Mouse (Mus musculus) midbrain, embryonic 11.5 days (tissue): ENCODE results near the gene Cobll1. TPM values are rescaled to one million over a fixed set of nuclear protein-coding genes. Genes with fewer than 3 reads are reported as not detected.

Experiments
- ATAC-seq: fragments of 200-750 bp; cut with Nextera tagmentation; 2 replicates; pipeline ENCODE4 v1.8.0; 2017; ENCODE audit warnings: moderate TSS enrichment, moderate library complexity; ENCODE audit not compliant: low FRiP score
- DNase-seq: peaks from one replicate; pipeline ENCODE4 v3.0.0; 2015; ENCODE audit warnings: low spot score; ENCODE audit errors: missing footprints
- H3K27ac ChIP-seq: fragments of 300-500 bp; sonication (generic); 2 replicates; pipeline ENCODE4 v1.5.1; 2014; ENCODE audit warnings: low read depth, low read length
- H3K27me3 ChIP-seq: fragments of 300-500 bp; sonication (generic); 2 replicates; pipeline ENCODE4 v1.6.1; 2014; ENCODE audit warnings: mild to moderate bottlenecking, low read length, moderate library complexity, mixed read lengths; ENCODE audit not compliant: control insufficient read depth, insufficient read depth
- H3K36me3 ChIP-seq: fragments of 300-500 bp; sonication (generic); 2 replicates; pipeline ENCODE4 v1.6.1; 2014; ENCODE audit warnings: mild to moderate bottlenecking, low read length, moderate library complexity, mixed read lengths; ENCODE audit not compliant: control insufficient read depth, insufficient read depth
- H3K4me1 ChIP-seq: fragments of 300-500 bp; sonication (generic); 2 replicates; pipeline ENCODE4 v1.6.1; 2014; ENCODE audit warnings: low read length; ENCODE audit not compliant: control insufficient read depth, insufficient read depth
- H3K4me2 ChIP-seq: fragments of 300-500 bp; sonication (generic); 2 replicates; pipeline ENCODE4 v1.6.1; 2014; ENCODE audit warnings: mild to moderate bottlenecking, moderate library complexity
- H3K4me3 ChIP-seq: fragments of 300-500 bp; sonication (generic); 2 replicates; pipeline ENCODE4 v1.5.1; 2014; ENCODE audit warnings: low read depth, low read length
- H3K9ac ChIP-seq: fragments of 300-500 bp; sonication (generic); 2 replicates; pipeline ENCODE4 v1.6.1; 2014; ENCODE audit warnings: low read length
- H3K9me3 ChIP-seq: fragments of 300-500 bp; sonication (generic); 2 replicates; pipeline ENCODE4 v1.6.1; 2016; ENCODE audit warnings: low read length; ENCODE audit not compliant: control insufficient read depth
- WGBS: fragments of 180-500 bp; shearing (Covaris S2); extraction: QIAGEN DNeasy Blood & Tissue Kit; methylation state at CpG from one replicate; pipeline ENCODE4 v1.1.7; 2014; 5-methylcytosine and 5-hydroxymethylcytosine counted together
- polyA plus RNA-seq: library from polyadenylated mRNA; unstranded; fragments of >200 nt; fragmentation: Nextera tagmentation; extraction: Ambion mirVana; gene quantifications from 2 replicates; pipeline ENCODE4 v1.2.1, GENCODE M21; 2014

Gene Cobll1
- polyA plus RNA-seq, 1 experiment from 2014 or later: 2.0 TPM

DNA sequence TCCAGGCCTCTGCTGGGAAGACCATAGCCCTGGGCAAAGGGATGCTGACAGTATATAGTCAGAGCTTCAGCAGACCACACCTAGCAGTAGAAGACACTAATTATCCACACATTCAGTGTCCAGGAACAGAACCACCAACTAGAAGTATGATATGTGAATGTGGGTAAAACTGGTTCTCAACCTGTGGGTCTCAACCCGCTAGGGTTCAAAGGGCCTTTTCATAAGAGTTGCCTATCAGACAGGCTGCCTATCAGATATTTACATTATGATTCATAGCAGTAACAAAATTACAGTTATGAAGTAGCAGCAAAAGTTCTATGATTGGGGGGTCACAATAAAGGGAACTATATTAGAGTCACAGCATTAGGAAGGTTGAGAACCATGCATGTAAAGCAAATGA lies 24.6 kb downstream of the Cobll1 start:
- no peaks in the 10 kb centered on the region for H3K4me1 ChIP-seq
- no peak overlapping the region for H3K9ac ChIP-seq
- H3K4me3 ChIP-seq: no peak overlapping the region
- no peaks in the 10 kb centered on the region for H3K27me3 ChIP-seq
- no peak overlapping the region for H3K4me2 ChIP-seq
- ATAC-seq: no peak
- H3K27ac ChIP-seq: no peak overlapping the region
- no peak for DNase-seq
- H3K36me3 ChIP-seq: no peaks in the 10 kb centered on the region
- 95% methylated on average over 1 of the region's 1 CpGs for WGBS
- H3K9me3 ChIP-seq: no peaks in the 10 kb centered on the region

DNA sequence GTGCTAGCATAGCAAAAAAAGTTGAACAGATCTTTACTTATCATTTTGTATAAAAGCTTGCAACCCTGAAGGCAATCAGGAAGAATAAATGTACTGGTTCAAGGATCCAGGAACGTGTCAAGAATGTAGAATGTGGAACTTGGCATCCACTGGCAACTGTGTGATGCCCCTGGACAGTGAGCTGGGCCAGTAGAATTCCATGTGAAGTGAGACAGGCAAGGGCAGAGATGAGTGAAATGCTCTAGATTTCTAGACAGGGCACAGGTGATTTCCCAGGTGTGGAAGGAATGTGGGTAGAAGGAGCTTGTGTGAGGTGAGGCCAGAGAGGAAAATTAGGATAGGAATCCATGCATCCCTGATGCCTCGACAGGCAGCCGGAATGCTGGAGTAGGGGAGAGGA lies 25.5 kb downstream of the Cobll1 start:
- Histone ChIP-seq H3K36me3 (no peaks in the 10 kb centered on the region), H3K9ac (no peak overlapping the region), H3K27me3 (no peaks in the 10 kb centered on the region), H3K9me3 (no peaks in the 10 kb centered on the region), H3K4me2 (no peak overlapping the region), H3K4me3 (no peak overlapping the region), H3K27ac (no peak overlapping the region), H3K4me1 (no peaks in the 10 kb centered on the region)
- ATAC-seq (no peak), DNase-seq (no peak)
- WGBS: 91% methylated on average over 3 of the region's 3 CpGs

DNA sequence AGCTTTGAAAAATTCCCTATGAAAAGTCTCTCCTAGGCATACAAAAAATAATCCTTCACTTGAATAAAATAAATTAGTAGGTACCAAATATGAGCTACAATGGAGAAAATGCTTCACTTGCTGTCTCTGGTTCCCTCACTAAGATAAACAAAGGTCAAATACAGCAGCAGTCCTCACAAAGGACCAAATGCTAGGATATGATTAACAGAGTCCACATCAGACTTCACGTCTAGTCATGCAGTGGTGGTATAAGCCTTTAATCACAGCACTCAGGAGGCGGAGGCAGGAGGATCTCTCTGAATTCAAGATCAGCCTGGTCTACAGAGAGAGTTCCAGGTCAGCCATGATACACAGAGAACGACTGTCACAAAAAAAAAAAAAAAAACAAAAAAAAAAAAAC lies 27.6 kb downstream of the Cobll1 start:
- H3K36me3 ChIP-seq: no peaks in the 10 kb centered on the region
- H3K4me1 ChIP-seq: no peaks in the 10 kb centered on the region
- H3K4me3 ChIP-seq: no peak overlapping the region
- H3K27me3 ChIP-seq: no peaks in the 10 kb centered on the region
- DNase-seq: no peak
- H3K9ac ChIP-seq: no peak overlapping the region
- no peak overlapping the region for H3K4me2 ChIP-seq
- no peak for ATAC-seq
- WGBS: 81% methylated on average over 3 of the region's 3 CpGs
- no peaks in the 10 kb centered on the region for H3K9me3 ChIP-seq
- no peak overlapping the region for H3K27ac ChIP-seq

GRCm38 (mm10) chr2:65207750-65208149 lies 31.5 kb downstream of the Cobll1 start:
- Histone ChIP-seq H3K27ac (no peak overlapping the region), H3K36me3 (no peaks in the 10 kb centered on the region), H3K27me3 (no peaks in the 10 kb centered on the region), H3K4me2 (no peak overlapping the region), H3K4me3 (no peak overlapping the region), H3K4me1 (no peaks in the 10 kb centered on the region), H3K9me3 (no peaks in the 10 kb centered on the region), H3K9ac (no peak overlapping the region)
- no peak for ATAC-seq
- 86% methylated on average over 2 of the region's 2 CpGs for WGBS
- DNase-seq: no peak

DNA sequence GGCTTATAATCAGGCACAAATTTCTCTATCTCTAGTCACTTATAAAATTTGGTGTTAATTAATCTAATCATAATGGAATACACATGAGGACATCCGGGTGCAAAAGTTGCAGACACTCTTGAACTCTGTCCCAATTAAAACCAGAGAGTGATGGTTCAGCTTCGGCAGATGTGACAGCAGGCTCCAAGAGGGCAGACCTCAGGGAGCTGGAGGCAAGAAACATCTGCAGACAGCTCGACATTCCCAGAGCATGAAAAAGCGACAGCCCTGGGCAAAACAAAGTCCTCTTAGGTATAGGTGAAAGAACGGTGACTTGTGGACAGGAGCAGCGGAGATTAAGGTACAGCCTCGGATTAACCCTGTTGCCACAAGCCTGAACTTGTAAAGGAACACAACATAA lies 35.5 kb downstream of the Cobll1 start:
- no peaks in the 10 kb centered on the region for H3K4me1 ChIP-seq
- WGBS: 72% methylated on average over 7 of the region's 7 CpGs
- no peaks in the 10 kb centered on the region for H3K27me3 ChIP-seq
- DNase-seq: no peak
- H3K36me3 ChIP-seq: no peaks in the 10 kb centered on the region
- H3K9ac ChIP-seq: no peak overlapping the region
- H3K4me3 ChIP-seq: no peak overlapping the region
- no peak for ATAC-seq
- no peaks in the 10 kb centered on the region for H3K9me3 ChIP-seq
- no peak overlapping the region for H3K27ac ChIP-seq
- H3K4me2 ChIP-seq: no peak overlapping the region

DNA sequence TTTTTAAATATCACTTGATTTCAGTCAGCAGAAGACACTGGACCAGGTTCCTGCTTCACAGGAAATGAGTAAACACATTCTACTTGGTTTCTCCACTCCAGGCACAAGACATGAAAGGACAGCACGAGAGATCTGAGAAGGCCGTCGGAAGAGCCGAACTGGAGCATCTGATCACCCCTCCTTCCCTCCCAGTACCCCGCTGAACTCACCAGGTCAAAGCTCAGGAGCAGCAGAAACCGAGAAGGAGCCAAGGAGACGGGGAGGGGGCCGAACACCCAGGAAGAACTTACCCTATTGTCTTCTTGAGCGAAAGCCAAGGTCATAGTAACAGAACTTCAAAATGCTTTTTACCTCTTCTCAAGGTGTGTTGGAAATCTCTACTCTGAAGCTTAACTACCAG lies 39.5 kb downstream of the Cobll1 start:
- H3K4me3 ChIP-seq: no peak overlapping the region
- DNase-seq (no peak), ATAC-seq (no peak)
- 82% methylated on average over 9 of the region's 9 CpGs for WGBS
- no peak overlapping the region for H3K4me2 ChIP-seq
- H3K36me3 ChIP-seq: no peaks in the 10 kb centered on the region
- H3K27me3 ChIP-seq: no peaks in the 10 kb centered on the region
- no peaks in the 10 kb centered on the region for H3K4me1 ChIP-seq
- no peak overlapping the region for H3K27ac ChIP-seq
- no peak overlapping the region for H3K9ac ChIP-seq
- no peaks in the 10 kb centered on the region for H3K9me3 ChIP-seq

GRCm38 (mm10) chr2:65198605-65199004 lies 40.6 kb downstream of the Cobll1 start:
- Histone ChIP-seq H3K4me1 (no peaks in the 10 kb centered on the region), H3K4me3 (no peak overlapping the region), H3K27ac (no peak overlapping the region), H3K27me3 (no peaks in the 10 kb centered on the region), H3K36me3 (no peaks in the 10 kb centered on the region), H3K9ac (no peak overlapping the region), H3K9me3 (no peaks in the 10 kb centered on the region), H3K4me2 (no peak overlapping the region)
- ATAC-seq (no peak), DNase-seq (no peak)
- 93% methylated on average over 3 of the region's 3 CpGs for WGBS

DNA sequence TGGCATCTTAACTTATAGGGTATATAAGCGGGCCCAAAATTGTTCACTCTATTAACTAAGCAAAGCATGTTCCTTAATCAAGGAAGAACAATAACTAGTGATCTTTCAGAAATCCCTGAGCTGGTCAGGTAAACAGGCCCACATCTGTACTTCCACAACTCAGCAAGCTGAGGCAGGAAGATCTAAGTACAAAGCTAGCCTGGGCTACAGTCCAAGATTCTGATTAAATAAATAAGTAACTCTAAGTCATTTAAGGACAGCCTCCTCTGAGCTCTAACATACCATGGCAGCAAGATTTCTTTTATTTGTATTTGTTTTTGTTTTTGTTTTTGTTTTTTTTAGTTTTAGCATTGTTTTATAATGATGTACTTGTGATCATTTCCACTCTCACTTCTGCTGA lies 42.2 kb downstream of the Cobll1 start:
- DNase-seq: no peak
- no peaks in the 10 kb centered on the region for H3K4me1 ChIP-seq
- no peaks in the 10 kb centered on the region for H3K9me3 ChIP-seq
- ATAC-seq: no peak
- H3K36me3 ChIP-seq: no peaks in the 10 kb centered on the region
- no peak overlapping the region for H3K4me2 ChIP-seq
- 90% methylated on average over 1 of the region's 1 CpGs for WGBS
- no peak overlapping the region for H3K9ac ChIP-seq
- H3K27ac ChIP-seq: no peak overlapping the region
- no peak overlapping the region for H3K4me3 ChIP-seq
- no peaks in the 10 kb centered on the region for H3K27me3 ChIP-seq

DNA sequence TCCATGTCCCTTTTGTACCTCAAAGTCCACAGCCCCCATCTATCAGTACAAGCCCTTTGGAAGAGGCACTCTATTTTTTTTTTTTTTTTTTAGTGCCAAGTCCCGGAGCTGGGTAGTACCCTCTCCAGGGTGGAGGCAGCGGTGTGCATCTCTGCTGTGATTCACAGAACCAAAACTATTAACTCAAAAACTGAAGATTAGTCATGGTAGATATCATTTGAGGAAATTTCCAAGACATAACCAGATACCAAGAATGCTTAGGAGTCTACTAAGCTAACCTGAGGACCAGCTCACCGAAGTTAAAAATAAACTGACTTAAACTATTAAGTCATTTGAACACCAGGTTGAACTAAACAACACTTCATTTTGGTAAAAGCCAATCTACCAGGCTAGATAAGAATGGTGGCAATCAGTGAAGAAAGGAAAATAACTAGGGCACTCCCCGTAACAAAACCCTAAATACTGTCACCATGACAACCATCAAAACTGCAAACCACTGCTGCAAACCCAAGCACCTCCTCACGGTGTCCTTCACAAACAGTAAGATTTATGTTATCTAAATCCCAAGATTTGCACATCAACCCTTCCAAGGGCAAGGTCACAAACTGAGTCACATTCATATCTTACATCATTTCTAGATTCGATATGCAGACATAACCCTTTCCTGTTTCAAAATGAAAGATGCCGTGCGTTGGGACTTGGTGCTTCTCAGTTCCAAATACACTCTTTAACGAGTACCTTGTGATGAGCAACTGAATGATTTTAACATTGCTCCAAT lies 43.8 kb downstream of the Cobll1 start:
- no peak overlapping the region for H3K4me3 ChIP-seq
- ATAC-seq (no peak), DNase-seq (no peak)
- no peaks in the 10 kb centered on the region for H3K36me3 ChIP-seq
- H3K4me2 ChIP-seq: no peak overlapping the region
- H3K4me1 ChIP-seq: no peaks in the 10 kb centered on the region
- no peak overlapping the region for H3K9ac ChIP-seq
- H3K9me3 ChIP-seq: no peaks in the 10 kb centered on the region
- H3K27me3 ChIP-seq: no peaks in the 10 kb centered on the region
- 86% methylated on average over 9 of the region's 9 CpGs for WGBS
- H3K27ac ChIP-seq: no peak overlapping the region
